Mouse (Mus musculus) embryo, embryonic 11.5 days (tissue): ENCODE results near the gene Trpm7.

Source experiments
- DNase-seq: peaks from one replicate; pipeline ENCODE4 v3.0.0-alpha.2; 2012; ENCODE audit warnings: low read depth, low spot score

Gene Trpm7

DNA sequence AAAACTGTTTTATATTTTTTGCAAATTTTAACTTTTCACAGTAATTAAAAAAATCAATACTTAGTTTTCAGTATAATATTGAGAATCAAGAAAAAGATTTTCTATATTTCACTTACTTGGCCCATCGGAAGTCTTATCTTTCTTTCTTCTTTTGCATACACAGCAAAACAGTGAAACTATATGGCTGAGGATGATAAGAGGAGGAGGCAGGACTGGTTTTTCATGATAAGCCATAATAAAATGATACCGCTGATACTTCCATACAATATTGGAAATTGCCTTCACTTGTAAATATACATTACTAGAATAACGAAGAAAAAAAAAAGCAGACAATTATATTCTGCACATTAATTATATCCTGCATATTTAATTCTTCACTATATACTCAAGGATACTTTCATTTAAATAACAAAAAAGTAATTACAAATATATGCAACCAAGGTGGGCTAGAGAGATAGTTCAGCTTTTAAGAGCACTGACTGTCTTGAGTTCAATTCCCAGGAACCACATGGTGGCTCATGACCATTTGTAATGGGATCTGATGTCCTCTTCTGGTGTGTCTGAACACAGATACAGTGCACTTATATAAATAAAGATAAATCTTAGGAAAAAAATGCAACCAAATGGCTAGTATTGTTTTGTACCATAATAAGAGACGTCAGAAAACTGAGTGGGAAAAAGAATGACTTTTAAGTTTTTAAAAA is 59.2 kb downstream of the Trpm7 start:
- no peak for DNase-seq

DNA sequence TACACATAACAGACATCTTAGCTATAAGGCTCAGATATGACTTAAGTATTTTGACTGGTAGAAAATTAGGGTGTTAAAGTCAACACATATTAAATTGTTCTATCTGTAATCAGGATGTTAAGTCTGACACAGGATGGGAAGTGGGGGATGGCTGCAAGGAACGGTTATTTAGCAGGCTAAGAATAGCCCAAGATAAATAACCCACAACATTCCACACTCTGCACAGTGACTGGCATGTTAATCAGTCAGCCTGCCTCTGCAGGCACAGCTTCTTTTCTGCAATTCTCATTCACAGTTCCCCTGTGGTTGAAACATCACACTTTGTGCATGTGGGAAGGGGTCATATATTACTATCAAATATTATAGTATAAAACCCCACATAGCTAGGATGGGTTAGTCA is 60.2 kb downstream of the Trpm7 start:
- DNase-seq: no peak

DNA sequence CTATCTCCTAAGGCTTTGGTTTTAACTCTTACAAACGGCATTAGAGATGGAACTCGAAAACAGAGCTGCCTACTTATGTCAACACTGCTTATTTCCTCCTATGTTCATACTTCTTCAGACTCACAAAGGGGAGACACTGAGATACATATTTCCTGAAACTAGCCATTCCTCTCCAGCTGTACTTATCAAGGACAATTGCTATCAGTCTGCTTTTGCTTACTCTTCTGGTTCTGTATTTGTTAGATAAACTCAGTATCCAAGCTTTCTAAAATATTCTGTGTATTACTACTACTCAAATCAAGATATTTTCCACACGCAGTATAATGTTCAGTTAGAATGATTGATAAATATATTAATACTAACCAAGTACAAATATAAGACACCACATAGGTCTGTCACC is 74.0 kb downstream of the Trpm7 start:
- no peak for DNase-seq

DNA sequence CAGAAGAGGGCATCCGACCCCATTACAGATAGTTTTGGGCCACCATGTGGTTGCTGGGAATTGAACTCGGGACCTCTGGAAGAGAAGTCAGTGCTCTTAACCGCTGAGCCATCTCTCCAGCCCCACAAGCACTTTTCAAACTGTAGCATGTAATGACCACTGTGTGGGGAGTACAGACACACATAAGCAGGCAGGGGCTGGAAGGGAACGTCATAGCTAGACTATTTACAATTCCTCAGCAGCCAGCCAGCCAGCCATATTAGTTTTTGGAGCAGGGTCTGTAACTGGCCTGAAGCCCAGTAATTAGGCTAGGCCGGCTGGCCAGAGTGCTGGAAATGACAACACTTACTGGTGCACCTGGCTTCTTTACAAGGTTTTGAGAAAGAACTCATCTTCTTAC is 77.6 kb downstream of the Trpm7 start:
- DNase-seq: no peak

DNA sequence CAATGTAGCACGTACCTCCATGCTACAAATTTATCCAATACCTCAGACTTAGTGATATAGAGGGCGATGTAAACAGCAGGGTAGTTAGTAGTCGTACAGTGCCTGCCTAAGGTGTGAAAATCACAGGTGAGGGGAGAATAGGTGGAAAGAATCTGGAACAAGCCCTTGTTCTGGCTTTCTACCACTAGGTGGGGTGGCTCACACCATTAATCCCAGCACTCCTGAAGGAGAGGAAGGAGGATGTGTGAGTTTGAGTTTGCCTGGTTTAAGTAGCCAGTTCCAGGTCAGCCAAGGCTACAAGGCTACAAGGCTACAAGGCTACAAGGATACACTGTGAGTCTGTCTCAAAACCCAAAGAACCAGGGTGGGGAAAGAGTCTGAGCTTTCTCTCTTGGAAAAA is 80.3 kb downstream of the Trpm7 start:
- no peak for DNase-seq

DNA sequence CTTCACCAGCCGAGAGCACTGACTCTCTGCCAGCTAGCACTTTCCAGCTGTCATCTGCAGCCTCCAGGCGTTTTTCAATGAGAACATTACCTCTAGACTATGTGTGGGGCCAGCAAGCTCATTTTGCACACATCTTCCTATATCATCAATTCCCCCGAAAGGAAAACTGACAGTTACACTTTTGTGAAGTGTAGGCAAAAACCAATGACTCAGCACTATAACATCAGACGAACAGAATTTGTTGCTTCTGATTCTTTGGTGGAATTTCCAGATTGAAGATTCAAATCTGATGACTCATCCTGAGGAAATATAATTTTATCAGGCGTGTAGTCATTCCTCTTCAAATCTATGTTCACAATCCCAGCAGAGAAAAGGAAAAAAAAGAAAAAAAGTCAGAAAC is 83.4 kb downstream of the Trpm7 start:
- DNase-seq: no peak

DNA sequence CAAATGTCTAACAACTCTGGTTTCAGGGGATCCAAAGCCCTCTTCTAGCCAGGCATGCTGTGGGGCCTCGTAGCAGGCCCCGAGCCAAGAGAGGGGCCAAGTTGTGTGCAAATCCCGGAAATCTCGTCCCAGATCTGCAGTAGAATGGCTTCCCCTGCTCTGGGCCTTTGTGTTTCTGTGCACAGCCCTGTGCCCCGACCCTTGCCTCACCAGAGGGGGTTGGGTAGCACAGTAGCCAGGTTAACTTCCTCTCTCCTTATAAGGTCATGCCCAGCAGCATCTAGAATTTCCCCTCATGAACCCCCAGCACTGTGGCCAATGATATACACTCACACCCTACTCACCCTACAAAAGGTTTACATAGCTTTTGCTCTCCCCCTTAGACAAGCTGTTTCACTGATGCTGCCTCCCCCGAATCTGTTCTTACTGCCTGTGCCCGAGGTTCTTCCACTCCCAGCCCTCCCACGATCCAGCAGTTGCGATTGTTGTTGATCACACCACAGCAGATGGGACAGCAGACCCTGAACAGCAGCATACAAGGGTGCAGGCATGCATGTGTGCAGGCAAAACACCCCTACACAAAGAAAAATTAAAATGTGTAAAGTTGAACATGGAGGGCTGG is 88.2 kb downstream of the Trpm7 start:
- no peak for DNase-seq

DNA sequence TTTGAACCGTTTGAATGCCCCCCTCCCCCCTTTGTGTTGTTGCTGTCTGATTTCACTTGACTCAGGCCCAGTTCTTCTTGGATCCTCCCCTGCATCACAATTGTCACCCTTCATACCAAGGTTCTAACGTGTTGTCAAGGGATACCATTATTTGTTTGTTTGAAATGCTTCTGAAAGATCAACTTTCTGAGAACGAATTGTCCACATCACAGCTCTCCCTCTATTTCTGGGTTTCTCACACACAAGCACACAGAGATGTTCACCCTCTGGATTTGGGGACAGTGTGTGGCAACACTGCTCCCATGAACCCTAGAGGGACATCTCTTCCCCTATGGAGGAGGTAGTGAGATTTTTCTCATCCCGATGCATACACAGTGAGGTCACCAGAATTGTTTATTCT is 92.7 kb downstream of the Trpm7 start, which contains the start of gene Usp50:
Gene Usp50 (minus strand): TSS at position 101 of the 400 bp plus-strand sequence.
- no peak for DNase-seq

DNA sequence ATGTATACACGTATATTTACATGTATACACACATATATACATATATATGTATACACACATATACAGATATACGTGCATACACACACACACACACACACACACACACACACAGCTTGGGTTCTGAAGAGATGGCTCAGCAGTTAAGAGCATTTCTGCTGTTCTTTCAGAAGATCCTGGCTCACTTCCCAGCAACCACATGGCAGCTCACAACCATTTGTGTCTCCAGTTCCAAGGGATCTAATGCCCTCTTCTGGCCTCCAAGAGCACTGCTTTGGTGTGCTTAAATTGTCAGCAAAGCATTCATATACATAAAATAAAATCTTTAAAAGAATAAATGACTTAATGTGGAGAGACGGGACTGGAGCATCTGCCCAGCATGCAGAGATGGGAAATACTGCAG is 93.6 kb downstream of the Trpm7 start:
- DNase-seq: no peak

DNA sequence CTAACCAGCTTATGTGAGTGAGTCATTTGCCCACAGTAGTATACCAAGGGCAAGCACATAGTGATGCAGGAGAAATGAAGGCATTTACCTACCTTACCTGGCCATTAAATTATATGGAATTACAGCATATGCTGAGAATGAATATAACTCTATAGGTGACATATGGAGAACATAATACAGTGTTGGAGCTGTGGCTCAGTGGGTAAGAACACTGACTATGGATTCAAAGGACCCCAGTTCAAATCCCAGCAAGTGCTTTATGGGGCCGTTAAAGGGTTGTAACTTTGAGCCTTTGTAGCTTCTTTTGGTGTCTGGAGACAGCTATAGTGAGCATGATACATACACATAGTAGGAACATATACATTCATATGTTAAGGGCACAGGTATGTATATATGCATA is 94.6 kb downstream of the Trpm7 start:
- DNase-seq: no peak

DNA sequence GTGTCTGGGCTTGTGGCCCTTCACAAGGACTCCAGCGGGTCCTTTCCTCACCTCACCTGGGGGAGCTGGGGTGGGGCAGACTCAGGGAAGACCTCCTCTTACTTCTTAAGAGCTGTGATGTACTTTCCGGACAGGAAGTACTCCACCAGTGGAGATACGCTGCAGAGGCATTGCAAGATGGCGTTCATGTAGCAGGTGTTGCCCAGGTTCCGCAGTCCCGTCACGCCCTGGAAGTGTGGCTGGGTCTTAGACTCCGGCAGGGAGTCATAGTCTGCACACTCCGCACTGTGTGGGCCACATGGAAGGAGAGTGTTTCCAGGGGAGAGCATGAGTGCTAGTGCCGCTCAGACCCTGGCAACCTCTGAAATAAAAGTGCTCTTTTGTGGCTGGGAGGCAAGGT is 95.7 kb downstream of the Trpm7 start:
- DNase-seq: no peak

DNA sequence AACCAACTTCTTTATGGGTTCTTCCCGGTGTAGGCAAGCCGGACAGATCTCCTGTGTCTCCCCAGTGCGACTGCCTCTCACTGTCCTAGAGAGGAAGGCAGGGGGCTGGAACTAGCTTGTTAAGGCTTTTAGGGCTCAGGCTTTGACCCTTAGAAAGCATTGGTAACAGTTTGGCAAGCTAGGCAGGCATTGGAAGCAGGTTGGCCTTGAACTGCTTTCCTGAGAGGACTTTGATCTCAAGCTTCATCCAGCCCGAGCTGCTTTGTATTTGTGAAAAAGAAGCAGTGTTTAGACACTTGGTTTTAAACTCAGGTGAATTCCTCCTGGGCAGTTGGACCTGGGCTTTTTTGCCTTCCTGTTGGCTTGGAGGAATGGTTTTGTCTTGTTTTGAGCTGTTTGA is 97.2 kb downstream of the Trpm7 start:
- no peak for DNase-seq

DNA sequence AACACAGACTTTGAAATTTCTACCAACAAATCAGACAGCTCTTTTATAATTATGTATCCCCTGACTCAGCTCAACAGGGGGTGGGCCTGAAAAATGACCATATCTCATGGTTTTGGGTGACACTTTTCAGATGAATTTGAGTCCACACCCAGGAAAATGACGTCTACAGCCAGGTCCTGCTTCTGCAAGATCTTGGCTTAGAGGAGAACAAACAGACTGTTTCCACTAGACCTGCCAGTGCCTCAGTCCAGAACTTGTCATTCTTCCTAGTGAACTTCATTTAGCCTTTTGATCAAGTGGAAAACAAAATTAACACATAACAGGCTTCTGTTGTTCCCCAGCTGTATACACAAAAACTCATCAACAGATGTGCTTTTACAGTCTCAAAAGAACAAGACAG is 99.6 kb downstream of the Trpm7 start:
- DNase-seq: no peak

DNA sequence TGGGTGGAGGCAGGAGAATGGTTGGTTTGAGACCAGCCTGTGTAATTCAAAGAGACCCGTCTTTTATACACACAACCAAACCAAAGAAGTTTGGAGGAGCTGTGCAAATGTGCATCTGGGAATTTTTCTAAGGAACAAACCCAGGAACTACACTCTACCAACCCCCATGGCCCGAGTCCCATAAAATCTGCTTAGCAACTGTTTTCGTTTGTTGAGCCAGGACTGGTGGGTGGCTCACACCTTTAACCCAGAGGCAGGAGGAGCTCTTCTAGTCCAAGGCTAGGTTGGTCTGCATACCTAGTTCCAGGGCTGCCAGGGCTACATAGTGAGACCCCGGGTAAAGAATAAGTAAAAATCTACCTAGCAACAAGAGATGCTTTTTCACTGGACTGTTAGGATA is 100.1 kb downstream of the Trpm7 start:
- no peak for DNase-seq

DNA sequence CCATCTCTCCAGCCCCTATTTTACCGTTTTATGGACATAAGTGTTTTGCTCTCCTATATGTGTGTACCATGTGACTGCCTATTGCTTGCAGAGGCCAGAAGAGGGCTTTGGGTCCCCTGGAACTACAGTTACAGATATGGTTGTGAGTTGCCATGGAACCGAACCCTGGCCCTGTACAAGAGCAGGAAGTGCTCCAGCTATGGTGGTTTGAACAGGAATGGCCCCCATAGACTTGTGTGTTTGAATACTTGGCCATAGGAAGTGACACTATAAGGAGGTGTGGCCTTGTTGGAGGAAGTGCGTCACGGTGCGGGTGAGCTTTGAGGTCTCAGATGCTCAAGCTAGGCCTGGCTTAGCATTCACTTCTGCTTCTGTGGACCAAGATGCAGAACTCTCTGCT is 103.8 kb downstream of the Trpm7 start:
- DNase-seq: no peak

DNA sequence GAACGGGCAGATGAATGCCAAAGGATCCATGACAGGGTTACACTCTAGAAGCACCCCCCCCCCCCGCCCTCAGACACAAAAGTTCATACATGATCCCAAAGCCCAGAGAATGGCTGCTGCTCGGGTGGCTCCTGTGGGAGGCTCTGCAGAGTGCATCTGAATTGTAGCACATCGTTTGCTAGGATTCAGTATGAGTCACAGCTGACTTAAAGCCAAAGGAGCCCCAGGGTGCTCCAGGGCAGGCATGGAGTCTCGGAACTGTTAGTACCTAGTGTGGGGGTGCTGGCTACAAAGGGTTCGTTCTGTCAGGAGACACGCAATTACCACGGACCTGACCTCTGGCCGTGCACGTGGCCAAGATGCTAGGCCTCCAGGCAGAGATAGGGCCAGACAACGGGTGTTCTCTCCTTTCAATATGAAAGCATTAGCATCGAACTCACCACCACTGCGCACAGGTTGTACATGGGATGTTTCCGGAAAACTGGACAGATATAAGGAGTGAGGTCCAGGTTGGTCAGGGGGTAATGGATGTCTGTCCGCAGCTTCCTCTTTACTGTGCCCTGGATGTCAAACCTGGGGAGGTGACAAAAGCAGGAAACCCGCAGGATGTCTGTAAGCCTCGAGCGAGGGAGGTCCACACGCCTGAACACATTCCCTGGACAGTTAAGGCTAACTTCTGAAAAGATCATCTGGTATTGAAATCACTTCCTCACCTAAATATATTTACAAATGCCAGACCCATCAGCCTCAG is 106.4 kb downstream of the Trpm7 start:
- no peak for DNase-seq

DNA sequence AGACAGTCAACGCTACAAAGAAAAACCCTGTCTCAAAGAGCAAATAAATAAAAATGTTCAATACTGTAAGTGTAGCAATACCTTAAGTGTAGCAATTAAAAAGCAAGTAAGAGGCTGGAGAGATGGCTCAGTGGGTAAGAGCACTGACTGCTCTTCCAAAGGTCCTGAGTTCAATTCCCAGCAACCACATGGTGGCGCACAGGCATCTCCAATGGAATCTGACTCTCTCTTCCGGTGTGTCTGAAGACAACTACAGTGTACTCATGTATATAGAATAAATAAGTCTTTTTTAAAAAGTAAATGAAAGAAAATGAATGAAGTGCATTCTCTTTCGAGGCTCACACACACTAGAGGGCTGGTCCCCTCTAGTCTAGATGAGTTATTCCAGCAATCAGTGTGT is 107.8 kb downstream of the Trpm7 start:
- DNase-seq: no peak

DNA sequence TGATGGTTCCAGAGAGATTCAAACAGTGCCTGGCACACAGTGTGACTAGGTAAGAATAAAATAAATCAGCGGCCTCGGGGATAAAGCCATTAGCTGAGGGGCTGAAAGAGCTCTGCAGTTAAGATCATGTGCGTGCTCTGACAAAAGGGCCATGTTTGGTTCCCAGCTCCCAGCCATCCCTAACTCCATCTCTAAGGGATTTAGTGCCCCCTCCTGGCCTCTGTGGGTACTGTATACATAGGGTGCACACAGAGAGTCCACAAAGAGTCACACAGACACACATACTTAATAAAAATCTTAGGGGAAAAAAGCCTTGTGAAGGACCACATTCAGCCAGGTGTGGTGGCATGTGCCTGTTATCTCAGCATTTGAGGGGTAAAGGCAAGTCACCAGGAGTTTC is 108.4 kb downstream of the Trpm7 start:
- no peak for DNase-seq

DNA sequence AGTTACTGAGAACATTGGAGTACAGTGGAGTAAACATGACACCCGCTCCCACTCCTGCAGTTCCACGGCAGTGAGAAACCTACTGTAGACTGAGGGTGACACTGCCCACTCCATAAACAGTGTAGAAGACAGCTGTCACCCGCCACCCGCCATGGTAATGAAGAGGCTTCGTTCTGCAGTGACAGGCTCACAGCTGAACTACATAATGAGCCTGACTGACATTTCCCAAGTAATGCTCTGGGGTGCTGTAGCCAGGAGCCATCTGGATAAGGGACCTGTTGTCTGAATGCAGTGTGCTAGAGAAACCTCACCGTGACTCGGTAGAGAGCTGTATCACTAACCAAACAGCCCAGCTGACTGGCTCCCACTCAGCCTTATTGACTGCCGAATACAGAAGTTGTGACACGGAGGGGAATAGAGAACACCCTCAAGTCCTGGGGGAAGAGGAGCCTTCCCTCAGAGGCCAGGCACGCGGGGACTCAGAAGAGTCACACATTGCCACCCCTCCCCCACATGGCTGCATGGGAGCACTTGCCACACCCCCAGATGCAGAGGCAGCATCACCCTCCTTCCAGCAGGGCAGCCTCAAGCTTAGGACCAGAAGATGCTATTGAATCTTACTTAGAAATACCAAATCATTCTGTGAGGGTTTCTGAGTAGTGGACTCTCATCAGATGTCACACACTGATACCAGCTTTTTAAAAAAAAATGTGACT is 110.0 kb downstream of the Trpm7 start:
- DNase-seq: no peak

DNA sequence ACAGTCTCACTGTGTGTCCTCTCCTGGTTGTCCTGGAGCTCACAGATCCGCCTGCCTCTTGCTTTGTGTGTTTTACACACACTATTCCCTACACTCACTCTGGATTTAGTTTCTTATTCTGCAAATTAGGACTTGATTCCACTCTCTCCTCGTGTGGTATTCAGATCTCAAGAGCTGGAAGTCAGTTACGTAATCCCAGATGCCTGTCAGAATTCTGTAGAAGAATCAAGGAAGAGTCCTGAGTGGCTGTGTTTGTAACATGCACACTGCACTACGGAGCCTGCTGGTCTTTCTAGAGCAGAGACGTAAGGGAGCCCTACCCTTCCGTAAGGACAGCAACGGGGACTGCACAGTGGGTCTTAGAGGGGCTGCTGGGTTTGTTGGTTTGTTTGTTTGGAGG is 116.7 kb downstream of the Trpm7 start:
- no peak for DNase-seq

DNA sequence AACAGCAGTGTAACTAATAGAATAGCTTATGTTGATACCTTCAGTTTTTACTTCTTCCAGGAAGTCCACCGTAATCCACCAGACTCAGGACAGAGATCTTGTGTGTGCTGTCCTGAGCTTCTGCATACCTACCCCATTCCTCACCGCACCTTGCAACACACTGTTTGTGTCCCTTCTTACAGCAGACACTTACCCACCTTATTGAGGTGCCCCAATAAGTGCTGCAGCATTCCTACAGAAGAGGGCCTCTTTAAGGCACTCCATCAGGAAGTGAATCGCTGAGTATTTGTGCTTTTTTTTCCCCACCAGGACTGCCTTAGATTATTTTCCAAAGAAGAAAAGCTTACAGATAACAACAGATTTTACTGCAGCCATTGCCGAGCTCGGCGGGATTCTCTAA is 120.4 kb downstream of the Trpm7 start:
- no peak for DNase-seq

DNA sequence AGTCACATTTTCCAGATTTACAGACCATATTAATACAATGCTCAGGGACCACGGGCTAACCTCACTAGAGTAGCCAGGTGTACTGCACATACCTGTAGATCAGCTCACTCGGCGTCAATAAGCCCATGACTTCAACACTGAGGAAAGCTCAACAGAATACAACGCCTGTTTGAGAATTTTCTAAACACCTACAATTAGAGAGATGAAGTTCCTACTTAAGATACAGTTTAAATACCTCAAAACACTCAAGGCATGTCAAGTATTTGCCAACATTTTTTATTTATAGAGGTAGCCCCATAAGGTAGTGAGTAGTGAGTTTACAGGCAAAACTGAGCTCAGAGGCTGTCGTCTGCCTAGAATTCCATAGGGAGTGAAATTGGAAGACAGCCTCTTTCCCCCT is 132.6 kb downstream of the Trpm7 start:
- DNase-seq: no peak
